Mouse (Mus musculus): ENCODE measurements around the gene Madd. TPM values are rescaled to one million over a fixed set of nuclear protein-coding genes. Genes with fewer than 3 reads are reported as not detected.

The Madd gene
- polyA plus RNA-seq, 2 experiments = 2.7 to 7.1 TPM

DNA sequence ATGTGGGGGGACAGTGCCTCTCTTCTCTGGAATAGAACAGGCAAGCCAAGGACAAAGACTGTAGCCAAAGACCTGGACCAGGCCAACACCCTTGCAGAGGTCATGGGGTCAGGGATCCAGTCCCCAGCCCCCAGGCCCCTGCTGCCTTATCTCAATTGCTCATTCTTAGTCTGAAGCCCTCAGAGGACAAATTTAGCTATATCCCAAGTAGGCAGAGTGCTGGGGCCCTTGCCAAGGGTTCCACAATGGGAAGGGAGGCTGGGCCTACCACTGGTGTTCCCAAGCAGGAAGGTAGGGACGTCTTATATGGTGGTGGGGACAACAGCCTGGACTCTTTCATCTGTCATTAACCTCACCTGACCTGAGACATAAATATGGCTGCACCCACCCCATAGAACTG, 65.0 kb downstream of the Madd start:
- no peaks in the 10 kb centered on the region for H3K9me3 ChIP-seq (ENCODE audit: control insufficient read depth, low read length)
- H3K36me3 ChIP-seq (replicated peaks; ENCODE audit: control insufficient read depth, insufficient read depth, low read depth) = no peaks in the 10 kb centered on the region
- H3K27me3 ChIP-seq (ENCODE audit: control insufficient read depth, insufficient read depth, low read length) = no peaks in the 10 kb centered on the region
- no peak overlapping the region for H3K27ac ChIP-seq
- peaks cover 5 to 10% of the 10 kb centered on the region in 2 experiments for H3K4me1 ChIP-seq (replicated peaks; ENCODE audit: control insufficient read depth in 2 of 2, insufficient read depth in 2 of 2, low read length in 1 of 2)
- no peak overlapping the region for H3K9ac ChIP-seq (replicated peaks)
- H3K4me3 ChIP-seq (ENCODE audit: insufficient read depth in 1 of 2, low read depth in 2 of 2, low read length in 2 of 2) = no peak overlapping the region
- TF ChIP-seq CTCF (IDR thresholded peaks at IDR 0.05; ENCODE audit: low read depth) (no peak), EP300 (IDR thresholded peaks at IDR 0.05; ENCODE audit: low read depth) (no peak)
- ATAC-seq (ENCODE audit: insufficient read depth) (no peak), DNase-seq (ENCODE audit: low read depth in 3 of 3, low spot score in 3 of 3) (no peak)
- WGBS (ENCODE audit: insufficient replicate concordance) = 46% methylated on average over 1 of the region's 1 CpGs
- H3K4me2 ChIP-seq (ENCODE audit: low read depth) = no peak overlapping the region

DNA sequence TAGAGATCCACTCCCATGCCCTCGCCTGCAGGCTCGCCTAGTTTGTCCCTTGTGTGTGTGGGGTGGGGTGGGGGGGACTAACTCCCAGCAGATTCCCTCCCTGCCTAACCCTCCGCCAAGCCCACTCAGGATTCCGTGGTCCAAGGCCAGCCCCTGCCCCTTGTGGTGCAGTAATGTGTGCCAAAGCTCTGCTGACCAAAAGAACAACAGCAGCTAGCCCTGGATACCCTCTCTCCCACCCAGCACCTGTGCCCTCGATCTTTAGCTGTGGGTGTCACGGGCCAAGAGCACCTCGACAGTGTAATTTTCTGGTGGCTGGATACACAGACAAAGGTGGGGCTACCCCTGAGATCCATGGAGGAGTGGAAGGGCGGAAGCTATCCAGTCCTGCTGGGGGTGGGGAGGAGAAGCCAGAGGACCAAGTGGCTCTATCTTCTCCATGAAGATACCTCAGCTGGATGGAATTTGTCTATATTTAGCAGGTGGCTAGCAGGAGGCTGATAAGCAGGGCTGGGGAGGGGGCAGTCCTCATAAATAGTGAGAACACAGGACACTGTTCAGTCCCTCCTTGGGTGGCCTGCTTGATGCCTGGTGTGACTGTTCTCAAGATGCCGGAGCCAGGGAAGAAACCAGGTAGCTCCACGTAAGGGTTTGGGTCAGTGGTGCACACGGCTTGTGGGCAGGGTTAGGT, 65.9 kb downstream of the Madd start, which contains the start of gene Mybpc3:
TSS of gene Mybpc3 (plus strand) at position 560 of the 691 bp plus-strand sequence.
- TF ChIP-seq CTCF (IDR thresholded peaks at IDR 0.05; ENCODE audit: low read depth) = no peak
- TF ChIP-seq EP300 (IDR thresholded peaks at IDR 0.05; ENCODE audit: low read depth) = no peak
- no peak within 1 kb of the TSS for H3K27ac ChIP-seq
- no peak within 1 kb of the TSS for H3K9ac ChIP-seq (replicated peaks)
- H3K4me3 ChIP-seq (ENCODE audit: insufficient read depth in 1 of 2, low read depth in 2 of 2, low read length in 2 of 2) = no peak within 1 kb of the TSS
- WGBS (ENCODE audit: insufficient replicate concordance) = 60% methylated on average over 11 of the region's 11 CpGs
- peaks cover 11 to 18% of the 10 kb centered on the region in 2 experiments for H3K4me1 ChIP-seq (replicated peaks; ENCODE audit: control insufficient read depth in 2 of 2, insufficient read depth in 2 of 2, low read length in 1 of 2)
- H3K36me3 ChIP-seq (replicated peaks; ENCODE audit: control insufficient read depth, insufficient read depth, low read depth) = no peaks in the 10 kb centered on the region
- no peaks in the 10 kb centered on the region for H3K9me3 ChIP-seq (ENCODE audit: control insufficient read depth, low read length)
- no peaks in the 10 kb centered on the region for H3K27me3 ChIP-seq (ENCODE audit: control insufficient read depth, insufficient read depth, low read length)
- DNase-seq (ENCODE audit: low read depth in 3 of 3, low spot score in 3 of 3) (no peak), ATAC-seq (ENCODE audit: insufficient read depth) (no peak)
- H3K4me2 ChIP-seq (ENCODE audit: low read depth) = no peak within 1 kb of the TSS

DNA sequence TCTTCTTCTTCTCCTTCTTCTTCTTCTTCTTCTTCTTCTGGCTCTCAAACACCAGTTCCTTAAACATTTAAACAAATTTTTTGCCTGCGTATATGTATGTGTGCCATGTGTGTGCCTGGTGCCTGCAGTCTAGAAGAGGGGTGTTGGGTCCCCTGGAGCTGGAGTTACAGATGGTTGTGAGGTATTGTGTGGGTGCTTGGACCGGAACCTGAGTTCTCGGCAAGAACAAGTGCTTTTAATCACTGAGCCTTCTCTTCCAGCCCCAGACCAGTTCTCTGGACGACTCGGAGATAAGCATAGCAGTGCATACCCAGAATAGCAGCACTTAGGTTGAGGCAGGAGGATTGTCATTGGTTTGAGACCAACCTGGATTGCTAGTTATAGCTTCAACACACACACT, 66.8 kb downstream of the Madd start:
- Histone ChIP-seq H3K4me2 (ENCODE audit: low read depth) (no peak overlapping the region), H3K4me3 (ENCODE audit: insufficient read depth in 1 of 2, low read depth in 2 of 2, low read length in 2 of 2) (no peak overlapping the region), H3K4me1 (replicated peaks; ENCODE audit: control insufficient read depth in 2 of 2, insufficient read depth in 2 of 2, low read length in 1 of 2) (peaks cover 13 to 21% of the 10 kb centered on the region in 2 experiments), H3K9me3 (ENCODE audit: control insufficient read depth, low read length) (no peaks in the 10 kb centered on the region), H3K36me3 (replicated peaks; ENCODE audit: control insufficient read depth, insufficient read depth, low read depth) (no peaks in the 10 kb centered on the region), H3K27ac (no peak overlapping the region), H3K27me3 (ENCODE audit: control insufficient read depth, insufficient read depth, low read length) (no peaks in the 10 kb centered on the region), H3K9ac (replicated peaks) (no peak overlapping the region)
- WGBS (ENCODE audit: insufficient replicate concordance) = 68% methylated on average over 5 of the region's 5 CpGs
- TF ChIP-seq CTCF (IDR thresholded peaks at IDR 0.05; ENCODE audit: low read depth) (no peak), EP300 (IDR thresholded peaks at IDR 0.05; ENCODE audit: low read depth) (no peak)
- no peak for DNase-seq (ENCODE audit: low read depth in 3 of 3, low spot score in 3 of 3)
- no peak for ATAC-seq (ENCODE audit: insufficient read depth)

DNA sequence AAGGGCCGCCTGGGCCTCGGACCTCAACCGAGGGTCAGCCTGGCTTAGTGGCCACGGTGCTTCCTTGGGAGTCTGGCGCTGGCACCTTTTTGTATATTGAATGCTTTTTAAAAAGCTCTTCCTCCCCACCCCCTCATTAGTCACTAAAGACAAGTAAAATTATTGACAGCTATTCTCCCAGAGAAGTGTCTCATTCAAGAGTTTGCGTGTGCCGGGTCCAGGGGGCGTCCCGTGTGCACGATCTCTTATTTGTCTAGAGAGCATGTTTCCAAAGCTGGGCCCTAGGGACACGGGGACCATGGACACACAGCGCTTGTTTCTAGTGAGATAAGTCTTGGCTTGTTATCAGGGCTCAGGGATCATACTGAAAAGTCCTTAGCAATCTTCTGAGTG, 68.1 kb downstream of the Madd start:
- ATAC-seq (ENCODE audit: insufficient read depth) (no peak), DNase-seq (ENCODE audit: low read depth in 3 of 3, low spot score in 3 of 3) (no peak)
- H3K27me3 ChIP-seq (ENCODE audit: control insufficient read depth, insufficient read depth, low read length) = no peaks in the 10 kb centered on the region
- no peak overlapping the region for H3K9ac ChIP-seq (replicated peaks)
- TF ChIP-seq EP300 (IDR thresholded peaks at IDR 0.05; ENCODE audit: low read depth) (no peak), CTCF (IDR thresholded peaks at IDR 0.05; ENCODE audit: low read depth) (no peak)
- no peaks in the 10 kb centered on the region for H3K9me3 ChIP-seq (ENCODE audit: control insufficient read depth, low read length)
- no peaks in the 10 kb centered on the region for H3K36me3 ChIP-seq (replicated peaks; ENCODE audit: control insufficient read depth, insufficient read depth, low read depth)
- peak overlapping the region; percentile 38 for H3K4me2 ChIP-seq (ENCODE audit: low read depth)
- peak overlapping the region in 1 of 2 experiments; percentile 4; a peak in 1 of 4 replicates for H3K4me3 ChIP-seq (ENCODE audit: insufficient read depth in 1 of 2, low read depth in 2 of 2, low read length in 2 of 2)
- H3K27ac ChIP-seq = no peak overlapping the region
- peaks cover 13 to 21% of the 10 kb centered on the region in 2 experiments for H3K4me1 ChIP-seq (replicated peaks; ENCODE audit: control insufficient read depth in 2 of 2, insufficient read depth in 2 of 2, low read length in 1 of 2)
- WGBS (ENCODE audit: insufficient replicate concordance) = 76% methylated on average over 12 of the region's 12 CpGs

- peak; percentile 99 for TF ChIP-seq CTCF (IDR thresholded peaks at IDR 0.05; ENCODE audit: low read depth)
- TF ChIP-seq EP300 (IDR thresholded peaks at IDR 0.05; ENCODE audit: low read depth) = no peak
- WGBS (ENCODE audit: insufficient replicate concordance) = 63% methylated on average over 42 of the region's 42 CpGs
- ATAC-seq (ENCODE audit: insufficient read depth) = peak; percentile 51
- peak; percentile 63 to 67 (median 63) for DNase-seq (ENCODE audit: low read depth in 3 of 3, low spot score in 3 of 3)
- no peak overlapping the region for H3K27ac ChIP-seq
- H3K4me3 ChIP-seq (ENCODE audit: insufficient read depth in 1 of 2, low read depth in 2 of 2, low read length in 2 of 2) = peak overlapping the region in 1 of 2 experiments; percentile 4; a peak in 1 of 4 replicates
- peak overlapping the region; percentile 38 for H3K4me2 ChIP-seq (ENCODE audit: low read depth)
- no peaks in the 10 kb centered on the region for H3K27me3 ChIP-seq (ENCODE audit: control insufficient read depth, insufficient read depth, low read length)
- H3K9me3 ChIP-seq (ENCODE audit: control insufficient read depth, low read length) = no peaks in the 10 kb centered on the region
- H3K4me1 ChIP-seq (replicated peaks; ENCODE audit: control insufficient read depth in 2 of 2, insufficient read depth in 2 of 2, low read length in 1 of 2) = peaks cover 13 to 21% of the 10 kb centered on the region in 2 experiments
- H3K36me3 ChIP-seq (replicated peaks; ENCODE audit: control insufficient read depth, insufficient read depth, low read depth) = no peaks in the 10 kb centered on the region
- no peak overlapping the region for H3K9ac ChIP-seq (replicated peaks)
These were observed 68.7 kb downstream of the Madd start for GRCm38 (mm10) chr2:91114781-91115577.

Measured in liver, embryonic 14.5 days (tissue).